12 mouse cellular contexts compared by ENCODE assay signal in genomic region chr6:134151022-134151680, GRCm38 (mm10).
DNase-seq lines count a peak whose midpoint lies in the region; ATAC-seq and TF ChIP-seq lines count a peak whose summit lies in the region.
"Had no signal": no experiment of that assay in that cellular context is flagged by ENCODE, and none has a peak within 500 bp of the region (broad histone marks: within the 10 kb centered on the region; RNA-seq: fewer than 3 reads in every experiment).

No protein-coding gene starts in this region.

- no peak for TF ChIP-seq POLR2A in spleen, adult 2 months (IDR thresholded peaks at IDR 0.05; ENCODE audit: low read depth, low read length)

- H3K4me2 ChIP-seq in kidney, embryonic 14.5 days (replicated peaks; ENCODE audit: low read depth, low read length), result no peak overlapping the region
- H3K4me2 ChIP-seq: hindbrain, embryonic 15.5 days; liver, embryonic 13.5 days; midbrain, embryonic 11.5 days had no signal

- peak; percentile 22 for ATAC-seq in frontal cortex, adult (ENCODE audit: low TSS enrichment)
- ATAC-seq in kidney, embryonic 14.5 days (ENCODE audit: low FRiP score, low TSS enrichment), result no peak
- ATAC-seq: forebrain, embryonic 16.5 days had no signal

- no peak for TF ChIP-seq CTCF in spleen, adult 2 months (IDR thresholded peaks at IDR 0.05; ENCODE audit: extremely low read depth, insufficient read depth, insufficient read length, insufficient replicate concordance)

- no peaks in the 10 kb centered on the region for H3K27me3 ChIP-seq in kidney, embryonic 14.5 days (ENCODE audit: control insufficient read depth, insufficient read depth, low read length)
- no peaks in the 10 kb centered on the region for H3K27me3 ChIP-seq in spleen, adult 2 months (ENCODE audit: control insufficient read depth, insufficient read depth, low read length)
- no peaks in the 10 kb centered on the region for H3K27me3 ChIP-seq in midbrain, embryonic 10.5 days (ENCODE audit: low read depth, poor library complexity, severe bottlenecking)
- H3K27me3 ChIP-seq: hindbrain, embryonic 15.5 days; liver, embryonic 13.5 days had no signal

- peak overlapping the region; percentile 45; the same call in 1 of the 2 replicates for H3K27ac ChIP-seq in kidney, embryonic 14.5 days (ENCODE audit: low read depth, low read length)
- H3K27ac ChIP-seq in spleen, adult 2 months (ENCODE audit: insufficient read depth, low read length), result 0 out of 2 replicates have a peak overlapping the region, but pooled peaks have one; percentile 48
- H3K27ac ChIP-seq in midbrain, embryonic 10.5 days (replicated peaks), result no peak overlapping the region
- H3K27ac ChIP-seq: hindbrain, embryonic 15.5 days; liver, embryonic 13.5 days had no signal

- H3K9ac ChIP-seq in kidney, embryonic 14.5 days (ENCODE audit: low read depth, low read length), result no peak overlapping the region
- H3K9ac ChIP-seq: hindbrain, embryonic 15.5 days; liver, embryonic 13.5 days had no signal

- peaks cover 17% of the 10 kb centered on the region for H3K4me1 ChIP-seq in kidney, embryonic 14.5 days (ENCODE audit: control insufficient read depth, insufficient read depth, low read length)
- peaks cover 6% of the 10 kb centered on the region; the same call in 1 of the 2 replicates for H3K4me1 ChIP-seq in spleen, adult 2 months (ENCODE audit: control insufficient read depth, insufficient read depth, insufficient read length)
- H3K4me1 ChIP-seq in midbrain, embryonic 10.5 days, result peaks cover 45% of the 10 kb centered on the region

- no peak for DNase-seq in frontal cortex, postnatal 14 days (ENCODE audit: low spot score in 2 of 2)
- no peak for DNase-seq in kidney, postnatal 14 days
- no peak for DNase-seq in spleen, adult 2 months (ENCODE audit: low read depth in 1 of 2, low spot score in 2 of 2)
- DNase-seq in spleen, postnatal 10 days (ENCODE audit: low spot score in 2 of 2), result no peak
- DNase-seq in midbrain, embryonic 10.5 days (ENCODE audit: low spot score), result no peak
- no peak for DNase-seq in yolk sac, embryonic 10.5 days (ENCODE audit: low spot score)
- DNase-seq: liver, embryonic 13.5 days had no signal

- 49% methylated on average over 15 of the region's 15 CpGs for WGBS in kidney, embryonic 14.5 days
- WGBS in spleen, adult 2 months, result 81% methylated on average over 15 of the region's 15 CpGs
- 87% methylated on average over 15 of the region's 15 CpGs for WGBS in midbrain, embryonic 10.5 days

- H3K4me3 ChIP-seq in kidney, embryonic 14.5 days (ENCODE audit: low read length), result no peak overlapping the region
- H3K4me3 ChIP-seq in spleen, adult 2 months (ENCODE audit: extremely low read depth, insufficient read depth, insufficient read length), result no peak overlapping the region
- H3K4me3 ChIP-seq in midbrain, embryonic 10.5 days, result no peak overlapping the region
- H3K4me3 ChIP-seq: hindbrain, embryonic 15.5 days; liver, embryonic 13.5 days had no signal

- H3K9me3 ChIP-seq in kidney, embryonic 14.5 days (ENCODE audit: control insufficient read depth, low read length), result no peaks in the 10 kb centered on the region
- no peaks in the 10 kb centered on the region for H3K9me3 ChIP-seq in midbrain, embryonic 10.5 days (replicated peaks)
- H3K9me3 ChIP-seq: hindbrain, embryonic 15.5 days; liver, embryonic 13.5 days had no signal

- no peaks in the 10 kb centered on the region for H3K36me3 ChIP-seq in kidney, embryonic 14.5 days (ENCODE audit: control insufficient read depth, insufficient read depth, low read length)
- no peaks in the 10 kb centered on the region for H3K36me3 ChIP-seq in spleen, adult 2 months (ENCODE audit: control insufficient read depth, insufficient read depth, low read length)
- no peaks in the 10 kb centered on the region for H3K36me3 ChIP-seq in midbrain, embryonic 10.5 days
- H3K36me3 ChIP-seq: hindbrain, embryonic 15.5 days; liver, embryonic 13.5 days had no signal
